Mouse (Mus musculus) Muller cell, postnatal 12 days (primary cell): Measurements from ENCODE around the gene Angptl6.

ENCODE experiments used
- DNase-seq: peaks from one replicate; pipeline ENCODE4 v3.0.0-alpha.2; 2015; ENCODE audit errors: inconsistent ontology term

Angptl6 gene

GRCm38 (mm10) chr9:20886563-20886962 lies 7.0 kb upstream of the Angptl6 start:
- DNase-seq: no peak

GRCm38 (mm10) chr9:20878710-20879065 lies 839 bp downstream of the Angptl6 start:
- DNase-seq: no peak

- DNase-seq: peak; percentile 100
These were observed 1.4 kb downstream of the Angptl6 start for GRCm38 (mm10) chr9:20878041-20878709.

GRCm38 (mm10) chr9:20877118-20878040 lies 2.1 kb downstream of the Angptl6 start:
- no peak for DNase-seq

- DNase-seq: no peak
These were observed 3.0 kb downstream of the Angptl6 start for GRCm38 (mm10) chr9:20876318-20877117.

GRCm38 (mm10) chr9:20875021-20875790 lies 4.3 kb downstream of the Angptl6 start:
- no peak for DNase-seq

- no peak for DNase-seq
These were observed 6.0 kb downstream of the Angptl6 start for GRCm38 (mm10) chr9:20873521-20873920.

- DNase-seq: no peak
These were observed 6.5 kb downstream of the Angptl6 start for GRCm38 (mm10) chr9:20872991-20873390.

GRCm38 (mm10) chr9:20870211-20871173 lies 9.0 kb downstream of the Angptl6 start:
- no peak for DNase-seq

- no peak for DNase-seq
These were observed 10.3 kb downstream of the Angptl6 start for GRCm38 (mm10) chr9:20869246-20869645.

- peak; percentile 52 for DNase-seq
These were observed 11.0 kb downstream of the Angptl6 start, which contains the start of gene A230050P20Rik for GRCm38 (mm10) chr9:20868448-20869001. Gene A230050P20Rik (plus strand): TSS chr9:20868642.

GRCm38 (mm10) chr9:20866879-20867278 lies 12.6 kb downstream of the Angptl6 start:
- DNase-seq: no peak

GRCm38 (mm10) chr9:20862225-20862624 lies 17.3 kb downstream of the Angptl6 start:
- DNase-seq: peak; percentile 32

- DNase-seq: no peak
These were observed 17.7 kb downstream of the Angptl6 start for GRCm38 (mm10) chr9:20861821-20862220.

GRCm38 (mm10) chr9:20859926-20860325 lies 19.6 kb downstream of the Angptl6 start:
- no peak for DNase-seq

GRCm38 (mm10) chr9:20857131-20857530 lies 22.4 kb downstream of the Angptl6 start:
- peak; percentile 50 for DNase-seq

GRCm38 (mm10) chr9:20850179-20850578 lies 29.3 kb downstream of the Angptl6 start:
- no peak for DNase-seq

- DNase-seq: peak; percentile 29
These were observed 36.9 kb downstream of the Angptl6 start for GRCm38 (mm10) chr9:20842670-20843069.

- no peak for DNase-seq
These were observed 37.3 kb downstream of the Angptl6 start for GRCm38 (mm10) chr9:20842211-20842610.

- DNase-seq: no peak
These were observed 40.6 kb downstream of the Angptl6 start for GRCm38 (mm10) chr9:20838931-20839330.
